Mouse (Mus musculus) heart, adult 2 months (tissue): ENCODE data around the gene Gm14685. TPM values are rescaled to one million over a fixed set of nuclear protein-coding genes. Genes with fewer than 3 reads are reported as not detected.

Source experiments
- polyA plus RNA-seq: library from polyadenylated mRNA; depleted of rRNA; stranded (reverse); fragments of >200 nt; gene quantifications from 2 replicates; pipeline ENCODE4 v1.2.3, GENCODE M21; 2012; rRNA removed
- total RNA-seq, 2 experiments: library from RNA; stranded (reverse); gene quantifications; 2 replicates each; pipeline ENCODE4 v1.2.3; 2021

Gm14685 gene
- total and polyA plus RNA-seq, 3 experiments = 0.08 TPM; not detected in 2

Other genes starting within 250 kb of the Gm14685 start
- gene Cetn2, start 198.6 kb upstream of the Gm14685 start, total RNA-seq = 10 to 100 TPM; 25.9 to 31.5 TPM
- 9.4 and 14.9 TPM in 2 replicates for gene Cetn2, start 198.6 kb upstream of the Gm14685 start, polyA plus RNA-seq
- gene Nsdhl, start 198.5 kb upstream of the Gm14685 start, total RNA-seq = 1 to 10 TPM; 4.3 to 4.8 TPM
- gene Nsdhl, start 198.5 kb upstream of the Gm14685 start, polyA plus RNA-seq = 5.2 and 8.5 TPM in 2 replicates
- gene Zfp185, start 129.7 kb upstream of the Gm14685 start, total RNA-seq = 1 to 10 TPM in 1 of 2 experiments, under 1 TPM in 1; 0.81 to 1.2 TPM
- gene Zfp185, start 129.7 kb upstream of the Gm14685 start, polyA plus RNA-seq = 1.2 and 1.8 TPM in 2 replicates
- gene Pnma5, start 79.9 kb upstream of the Gm14685 start, total RNA-seq = not detected
- not detected in 2 replicates for gene Pnma5, start 79.9 kb upstream of the Gm14685 start, polyA plus RNA-seq
- gene Pnma3, start 52.3 kb upstream of the Gm14685 start, total RNA-seq = not detected
- 0.06 TPM in 1 of 2 replicates, not detected in the other for gene Pnma3, start 52.3 kb upstream of the Gm14685 start, polyA plus RNA-seq
- gene Xlr4a, start 34.6 kb upstream of the Gm14685 start, total RNA-seq = 1 to 10 TPM in 1 of 2 experiments, under 1 TPM in 1; 0.68 to 3.4 TPM
- 0.15 and 0.39 TPM in 2 replicates for gene Xlr4a, start 34.6 kb upstream of the Gm14685 start, polyA plus RNA-seq
- 1 to 10 TPM in 1 of 2 experiments, under 1 TPM in 1; 0.32 to 1.3 TPM for gene Xlr3a, start 20.0 kb upstream of the Gm14685 start, total RNA-seq
- gene Xlr3a, start 20.0 kb upstream of the Gm14685 start, polyA plus RNA-seq = 0.23 and 0.76 TPM in 2 replicates
- gene Xlr5b, start 31.7 kb downstream of the Gm14685 start, total RNA-seq = not detected
- gene Xlr5b, start 31.7 kb downstream of the Gm14685 start, polyA plus RNA-seq = not detected in 2 replicates
- gene DXBay18, start 32.4 kb downstream of the Gm14685 start, total RNA-seq = not detected
- gene DXBay18, start 32.4 kb downstream of the Gm14685 start, polyA plus RNA-seq = not detected in 2 replicates
- not detected for gene Spin2d, start 59.9 kb downstream of the Gm14685 start, total RNA-seq
- not detected in 2 replicates for gene Spin2d, start 59.9 kb downstream of the Gm14685 start, polyA plus RNA-seq
- under 1 TPM; 0.25 to 0.99 TPM for gene Xlr3b, start 75.2 kb downstream of the Gm14685 start, total RNA-seq
- 0.35 and 0.59 TPM in 2 replicates for gene Xlr3b, start 75.2 kb downstream of the Gm14685 start, polyA plus RNA-seq
- gene Xlr4b, start 97.3 kb downstream of the Gm14685 start, total RNA-seq = 1 to 10 TPM in 1 of 2 experiments, under 1 TPM in 1; 0.32 to 1.9 TPM
- 0.20 and 0.29 TPM in 2 replicates for gene Xlr4b, start 97.3 kb downstream of the Gm14685 start, polyA plus RNA-seq
- 1 to 10 TPM; 6.0 to 6.9 TPM for gene F8a, start 111.2 kb downstream of the Gm14685 start, total RNA-seq
- 5.1 and 5.9 TPM in 2 replicates for gene F8a, start 111.2 kb downstream of the Gm14685 start, polyA plus RNA-seq
- gene Xlr4c, start 126.1 kb downstream of the Gm14685 start, total RNA-seq = not detected
- gene Xlr4c, start 126.1 kb downstream of the Gm14685 start, polyA plus RNA-seq = not detected in 2 replicates
- not detected for gene Xlr3c, start 148.3 kb downstream of the Gm14685 start, total RNA-seq
- not detected in 2 replicates for gene Xlr3c, start 148.3 kb downstream of the Gm14685 start, polyA plus RNA-seq
- not detected for gene Xlr5a, start 175.9 kb downstream of the Gm14685 start, total RNA-seq
- not detected in 2 replicates for gene Xlr5a, start 175.9 kb downstream of the Gm14685 start, polyA plus RNA-seq
- not detected for gene Xlr5c, start 175.9 kb downstream of the Gm14685 start, total RNA-seq
- not detected in 2 replicates for gene Xlr5c, start 175.9 kb downstream of the Gm14685 start, polyA plus RNA-seq
- not detected for gene Gm45015, start 219.8 kb downstream of the Gm14685 start, total RNA-seq
- not detected in 2 replicates for gene Gm45015, start 219.8 kb downstream of the Gm14685 start, polyA plus RNA-seq
- 1 to 10 TPM; 4.8 to 6.2 TPM for gene Zfp275, start 225.6 kb downstream of the Gm14685 start, total RNA-seq
- 7.5 and 11.2 TPM in 2 replicates for gene Zfp275, start 225.6 kb downstream of the Gm14685 start, polyA plus RNA-seq